Mouse (Mus musculus) limb, embryonic 14.5 days (tissue): ENCODE measurements around the gene Gbp4. TPM values are rescaled to one million over a fixed set of nuclear protein-coding genes. Genes with fewer than 3 reads are reported as not detected.
"Not testable (repeated sequence)": the region's sequence is repeated elsewhere in the genome, so short reads cannot be mapped to it uniquely, and the experiment has no call there.

Experiments
- ATAC-seq: fragments of 200-750 bp; cut with Nextera tagmentation; 2 replicates; pipeline ENCODE4 v1.8.0; 2017; ENCODE audit warnings: low read depth, moderate number of reproducible peaks, moderate TSS enrichment; ENCODE audit not compliant: low FRiP score
- DNase-seq: peaks from one replicate; pipeline ENCODE4 v3.0.0-alpha.2; 2015; ENCODE audit warnings: low spot score
- H3K27ac ChIP-seq: fragments of 300-500 bp; sonication (generic); replicated peaks from 2 replicates; pipeline ENCODE4 v1.5.1; 2014; ENCODE audit warnings: low read depth, mild to moderate bottlenecking, low read length, moderate library complexity, mixed read lengths
- H3K27me3 ChIP-seq: fragments of 300-500 bp; sonication (generic); 2 replicates; pipeline ENCODE4 v1.6.1; 2014; ENCODE audit warnings: low read length, mixed read lengths; ENCODE audit not compliant: control insufficient read depth, insufficient read depth
- H3K36me3 ChIP-seq: fragments of 300-500 bp; sonication (generic); 2 replicates; pipeline ENCODE4 v1.6.1; 2014; ENCODE audit warnings: mild to moderate bottlenecking, low read length, moderate library complexity, mixed read lengths; ENCODE audit not compliant: control insufficient read depth, insufficient read depth
- H3K4me1 ChIP-seq: fragments of 300-500 bp; sonication (generic); 2 replicates; pipeline ENCODE4 v1.6.1; 2014; ENCODE audit warnings: antibody characterized with exemption, low read length, mixed read lengths; ENCODE audit not compliant: control insufficient read depth, insufficient read depth
- H3K4me2 ChIP-seq: fragments of 300-500 bp; sonication (generic); replicated peaks from 2 replicates; pipeline ENCODE4 v1.6.1; 2014; ENCODE audit warnings: low read depth, mild to moderate bottlenecking, low read length, moderate library complexity; ENCODE audit not compliant: severe bottlenecking
- H3K4me3 ChIP-seq: fragments of 300-500 bp; sonication (generic); replicated peaks from 2 replicates; pipeline ENCODE4 v1.5.1; 2014; ENCODE audit warnings: low read length
- H3K9ac ChIP-seq: fragments of 300-500 bp; sonication (generic); 2 replicates; pipeline ENCODE4 v1.6.1; 2014; ENCODE audit warnings: mild to moderate bottlenecking, low read depth, low read length, moderate library complexity; ENCODE audit not compliant: severe bottlenecking
- H3K9me3 ChIP-seq: fragments of 300-500 bp; sonication (generic); 2 replicates; pipeline ENCODE4 v1.6.1; 2016; ENCODE audit warnings: low read length; ENCODE audit not compliant: control insufficient read depth
- POLR2A ChIP-seq: fragments of 200-500 bp; IDR thresholded peaks from 2 replicates; pipeline ENCODE4 v1.8.0; 2012; ENCODE audit warnings: inconsistent platforms, mild to moderate bottlenecking, moderate library complexity, borderline replicate concordance; ENCODE audit not compliant: insufficient read depth, insufficient read length; ENCODE audit errors: extremely low read depth
- WGBS: fragments of 180-500 bp; shearing (Covaris S2); extraction: QIAGEN DNeasy Blood & Tissue Kit; methylation state at CpG from one replicate; pipeline ENCODE4 v1.1.7; 2014; 5-methylcytosine and 5-hydroxymethylcytosine counted together
- polyA plus RNA-seq, 2 experiments: library from polyadenylated mRNA; depleted of rRNA in 1 of 2; stranded (reverse) in 1 of 2; unstranded in 1 of 2; fragments of >200 nt; fragmentation: Nextera tagmentation in 1 of 2; extraction: Ambion mirVana in 1 of 2; gene quantifications; 2 replicates each; pipeline versions ENCODE4 v1.2.1 to v1.2.3; 2012 to 2014

Gene Gbp4
- polyA plus RNA-seq (2012; rRNA removed) (0.58 and 0.76 TPM in 2 replicates), polyA plus RNA-seq (2014; fragmentation: Nextera tagmentation; extraction: Ambion mirVana) (0.39 and 0.79 TPM in 2 replicates)

DNA sequence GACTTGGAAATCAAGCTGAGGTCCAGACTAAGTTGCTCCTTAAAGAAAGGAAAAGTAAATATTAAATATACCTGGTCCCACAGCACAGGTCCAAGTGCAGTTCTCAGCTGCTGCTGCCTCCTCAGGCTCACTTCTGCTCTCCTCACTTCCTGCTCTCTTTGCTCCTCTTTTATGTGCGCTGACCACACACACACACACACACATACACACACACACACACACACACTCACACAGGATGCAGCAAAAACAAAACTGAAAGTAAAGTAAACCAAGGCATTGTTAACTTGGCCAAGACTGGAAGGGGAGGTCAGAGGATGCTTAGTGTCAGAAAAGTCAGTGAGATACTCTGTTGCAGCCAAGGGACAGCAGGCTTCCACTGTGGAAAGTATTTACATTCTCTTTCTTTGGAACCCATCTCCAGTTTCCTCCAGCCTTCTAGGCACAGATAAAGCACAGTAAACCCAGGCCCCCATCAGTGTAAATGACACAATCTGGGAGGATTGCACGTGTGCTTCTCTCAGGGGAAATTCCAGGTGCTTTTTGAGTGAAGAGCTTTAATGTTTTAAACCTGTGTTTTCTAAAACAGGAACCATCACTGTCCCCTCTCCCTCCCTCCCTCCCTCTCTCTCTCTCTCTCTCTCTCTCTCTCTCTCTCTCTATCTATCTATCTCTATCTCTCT, at the start of gene Gbp4, which contains the start of the genes Gbp9 and Gbp8:
Gene Gbp4 (minus strand): TSS at position 178 of the 680 bp plus-strand sequence.
Gene Gbp9 (minus strand): TSS at position 131 of the 680 bp plus-strand sequence.
Gene Gbp8 (minus strand): TSS at position 132 of the 680 bp plus-strand sequence.
- not testable (repeated sequence) for DNase-seq, H3K36me3 ChIP-seq, ATAC-seq, H3K9ac ChIP-seq, H3K4me3 ChIP-seq, H3K27ac ChIP-seq, H3K27me3 ChIP-seq, H3K4me1 ChIP-seq, H3K4me2 ChIP-seq, H3K9me3 ChIP-seq
- 25% methylated on average over 2 of the region's 2 CpGs for WGBS

DNA sequence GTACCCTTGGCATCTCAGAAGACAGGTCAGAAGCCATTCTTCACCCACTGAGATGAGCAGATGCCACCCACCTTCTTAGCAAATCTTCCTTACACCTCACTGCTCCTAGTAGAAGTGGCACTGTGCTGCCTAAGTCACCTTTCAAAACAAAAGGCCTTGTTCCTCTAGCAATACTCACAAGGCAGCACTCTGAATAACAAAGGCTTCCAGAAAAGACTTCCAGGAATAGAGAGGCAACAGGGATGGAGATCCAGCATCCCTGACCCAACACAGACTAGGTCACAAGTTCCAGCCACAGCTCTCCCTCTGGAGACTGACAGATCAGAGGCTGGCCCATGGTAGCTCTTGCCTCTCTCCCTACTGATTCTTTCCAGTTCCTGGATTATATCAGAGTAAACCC, 42.1 kb upstream of the Gbp4 start:
- Histone ChIP-seq H3K4me1 (no peaks in the 10 kb centered on the region), H3K9ac (no peak overlapping the region), H3K27ac (no peak overlapping the region), H3K27me3 (no peaks in the 10 kb centered on the region), H3K36me3 (no peaks in the 10 kb centered on the region), H3K4me3 (no peak overlapping the region), H3K9me3 (no peaks in the 10 kb centered on the region), H3K4me2 (no peak overlapping the region)
- no peak for TF ChIP-seq POLR2A
- ATAC-seq (no peak), DNase-seq (no peak)

DNA sequence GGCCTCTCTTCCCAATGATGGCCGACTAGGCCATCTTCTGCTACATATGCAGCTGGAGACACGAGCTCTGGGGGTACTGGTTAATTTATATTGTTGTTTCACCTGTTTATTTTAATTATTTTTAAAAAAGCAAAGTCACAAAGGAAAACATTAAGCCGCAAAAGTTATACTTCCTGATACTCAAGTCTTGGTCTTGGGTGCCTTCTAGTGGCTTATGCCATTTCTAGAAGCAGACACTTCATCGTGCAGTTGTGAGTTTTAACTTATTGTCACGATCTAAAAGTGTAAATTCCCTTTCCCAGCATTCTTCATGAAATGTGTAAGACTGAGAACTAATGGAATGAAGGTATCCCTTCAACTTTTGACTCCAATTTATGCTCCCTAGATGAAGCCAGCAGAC, 17.2 kb upstream of the Gbp4 start:
- Histone ChIP-seq H3K4me2 (no peak overlapping the region), H3K4me3 (no peak overlapping the region), H3K4me1 (no peaks in the 10 kb centered on the region), H3K27ac (no peak overlapping the region), H3K9me3 (no peaks in the 10 kb centered on the region), H3K27me3 (no peaks in the 10 kb centered on the region), H3K36me3 (no peaks in the 10 kb centered on the region), H3K9ac (no peak overlapping the region)
- DNase-seq = no peak
- no peak for TF ChIP-seq POLR2A
- ATAC-seq = no peak
- 86% methylated on average over 5 of the region's 5 CpGs for WGBS

DNA sequence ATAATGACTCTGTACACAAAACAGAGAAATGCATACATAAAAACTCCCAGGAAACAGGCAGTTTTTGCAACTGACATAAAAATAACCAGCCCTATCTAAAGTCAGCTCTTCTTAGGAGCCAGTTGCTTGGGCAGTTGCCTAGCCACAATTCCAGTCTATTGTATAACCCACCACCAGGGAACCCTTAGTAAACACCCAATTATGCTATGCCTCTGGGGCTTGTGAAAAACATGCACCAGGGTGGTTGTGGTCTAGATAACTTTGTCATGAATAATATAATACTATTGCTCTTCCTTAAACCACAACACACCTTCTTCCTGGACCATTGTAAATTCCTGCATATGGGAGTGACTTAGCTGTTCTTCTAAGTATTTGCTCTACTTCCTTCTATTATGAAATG, 14.7 kb upstream of the Gbp4 start:
- Histone ChIP-seq H3K4me2 (no peak overlapping the region), H3K9me3 (no peaks in the 10 kb centered on the region), H3K27ac (no peak overlapping the region), H3K4me1 (no peaks in the 10 kb centered on the region), H3K27me3 (no peaks in the 10 kb centered on the region), H3K9ac (no peak overlapping the region), H3K36me3 (no peaks in the 10 kb centered on the region), H3K4me3 (no peak overlapping the region)
- no peak for DNase-seq
- ATAC-seq = no peak
- no peak for TF ChIP-seq POLR2A

DNA sequence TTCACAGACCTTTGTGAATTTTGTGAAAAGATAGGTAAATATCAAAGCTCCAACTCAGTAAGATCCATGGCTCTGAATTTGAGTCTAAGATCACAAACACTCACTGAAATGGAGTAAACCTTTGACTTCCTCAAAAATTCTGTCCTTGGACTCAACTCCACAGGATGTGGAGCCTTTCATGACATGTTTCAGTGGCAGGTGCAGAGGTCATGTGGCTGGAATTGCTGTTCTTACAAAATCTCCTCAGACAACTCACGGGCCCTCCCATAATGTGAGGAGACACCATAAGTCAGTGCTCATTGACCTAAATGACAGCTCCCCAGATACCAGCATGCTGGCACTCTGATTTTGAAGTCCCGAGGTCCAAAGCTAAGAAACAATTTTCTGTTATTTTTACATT, 8.7 kb upstream of the Gbp4 start:
- not testable (repeated sequence) for H3K27me3 ChIP-seq, H3K4me3 ChIP-seq, DNase-seq, H3K9me3 ChIP-seq, H3K4me2 ChIP-seq, H3K9ac ChIP-seq, H3K4me1 ChIP-seq, H3K36me3 ChIP-seq, H3K27ac ChIP-seq, ATAC-seq
- 74% methylated on average over 2 of the region's 2 CpGs for WGBS

DNA sequence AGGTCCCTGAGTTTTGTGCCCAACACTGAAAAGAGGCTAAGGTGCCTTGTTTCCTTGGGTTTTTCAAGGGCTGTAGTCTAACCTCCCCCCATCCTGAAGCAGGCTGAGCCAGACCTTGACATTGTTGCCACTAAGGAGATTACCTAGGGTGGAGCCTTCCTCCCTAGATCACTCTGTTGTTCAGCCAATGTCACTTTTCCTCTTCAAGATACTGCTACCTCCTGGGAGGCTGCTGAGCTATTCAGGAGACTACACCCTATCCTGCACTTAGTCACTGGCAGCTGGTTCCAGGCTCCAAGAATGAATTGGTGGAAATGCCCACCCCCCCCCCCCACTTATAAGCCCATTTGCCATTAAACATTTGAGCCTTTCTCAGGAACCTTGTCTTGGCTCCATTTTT, 7.1 kb upstream of the Gbp4 start:
- DNase-seq = no peak
- Histone ChIP-seq H3K9ac (no peak overlapping the region), H3K36me3 (no peaks in the 10 kb centered on the region), H3K4me3 (no peak overlapping the region), H3K4me2 (no peak overlapping the region), H3K27me3 (no peaks in the 10 kb centered on the region), H3K4me1 (no peaks in the 10 kb centered on the region), H3K9me3 (no peaks in the 10 kb centered on the region), H3K27ac (no peak overlapping the region)
- no peak for ATAC-seq
- no peak for TF ChIP-seq POLR2A

DNA sequence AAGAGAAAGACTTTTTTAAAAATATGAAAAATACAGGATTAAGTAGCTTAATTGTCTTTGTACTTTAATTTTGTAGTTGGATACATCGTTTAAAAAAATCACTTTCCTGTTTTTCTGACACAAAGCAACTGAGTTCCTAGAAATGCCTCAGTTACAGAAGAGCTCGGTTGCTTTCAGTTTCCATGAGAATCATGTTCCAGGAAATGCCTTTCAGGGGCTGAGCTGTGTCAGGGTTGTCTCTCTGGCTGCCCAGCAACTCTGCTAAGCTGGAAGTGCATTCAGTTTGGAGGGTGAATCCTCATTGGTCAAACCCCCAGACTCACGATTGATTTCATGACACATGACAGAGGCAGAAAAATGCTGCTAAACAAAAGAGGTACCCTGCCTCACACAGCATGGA, 6.3 kb upstream of the Gbp4 start:
- H3K36me3 ChIP-seq, H3K4me3 ChIP-seq, H3K27ac ChIP-seq, H3K9me3 ChIP-seq, DNase-seq, H3K4me2 ChIP-seq, H3K9ac ChIP-seq, H3K4me1 ChIP-seq, H3K27me3 ChIP-seq, ATAC-seq: not testable (repeated sequence)
- 57% methylated on average over 3 of the region's 3 CpGs for WGBS

DNA sequence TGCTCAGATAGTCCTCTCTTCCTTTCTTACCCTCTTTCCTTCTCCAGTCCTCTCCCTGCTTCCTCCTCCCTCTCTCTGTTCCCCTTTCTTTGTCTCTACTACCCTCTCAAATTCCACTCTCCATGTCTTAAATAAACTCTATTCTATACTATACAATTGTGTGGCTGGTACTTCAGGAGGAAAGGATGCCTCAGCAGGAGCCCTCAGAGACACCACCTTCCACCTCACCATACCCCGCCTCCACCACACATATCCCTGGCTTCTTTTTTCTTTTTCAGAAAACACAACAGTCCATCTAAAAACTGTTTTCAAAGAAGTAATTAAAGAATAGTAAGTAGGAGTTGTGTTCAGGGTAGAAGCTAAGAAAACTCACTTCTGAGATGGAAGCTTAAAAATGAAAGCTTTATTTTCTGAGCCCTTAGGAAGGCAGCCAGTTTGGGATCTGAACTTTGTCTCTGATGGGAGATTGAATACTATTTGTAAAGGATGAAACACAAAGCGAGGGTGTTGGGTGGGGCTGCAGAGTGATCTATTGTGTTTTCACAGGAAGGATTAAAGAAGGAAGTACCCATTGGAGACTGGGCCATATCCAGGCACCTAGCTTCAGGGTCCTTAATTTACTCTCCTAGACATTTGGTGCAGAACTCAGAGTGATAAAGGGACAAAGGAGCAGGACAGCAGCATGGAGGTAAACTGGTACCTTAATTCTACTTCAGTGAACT, 864 bp upstream of the Gbp4 start:
- H3K27me3 ChIP-seq, H3K9ac ChIP-seq, H3K27ac ChIP-seq, H3K4me3 ChIP-seq, H3K9me3 ChIP-seq, ATAC-seq, DNase-seq, H3K4me2 ChIP-seq, H3K4me1 ChIP-seq, H3K36me3 ChIP-seq: not testable (repeated sequence)
- WGBS = 74% methylated on average over 2 of the region's 2 CpGs
